Mouse (Mus musculus): Measurements from ENCODE around the gene Gmfg. TPM values are rescaled to one million over a fixed set of nuclear protein-coding genes. Genes with fewer than 3 reads are reported as not detected.

The Gmfg gene
- polyA plus RNA-seq (2015; fragmentation: Nextera tagmentation; extraction: Ambion mirVana): 6.6 and 8.3 TPM in 2 replicates

GRCm38 (mm10) chr7:28436932-28437570, at the start of gene Gmfg:
Gmfg (plus strand) TSS chr7:28437447.

GRCm38 (mm10) chr7:28392429-28393271, 44.6 kb upstream of the Gmfg start, which contains the start of the genes Med29 and Paf1:
Med29 (minus strand) TSS chr7:28392708.
Paf1 (plus strand) TSS chr7:28392951.

GRCm38 (mm10) chr7:28451531-28452360, 14.5 kb downstream of the Gmfg start, which contains the start of gene Lrfn1:
Lrfn1 (plus strand) TSS chr7:28451980.

Other genes with a start within 250 kb of the Gmfg start
- gene Eid2, start 169.6 kb upstream of the Gmfg start, polyA plus RNA-seq (2015; fragmentation: Nextera tagmentation; extraction: Ambion mirVana): 32.0 and 49.2 TPM in 2 replicates
- 43.2 and 45.7 TPM in 2 replicates for gene Eid2b, start 159.7 kb upstream of the Gmfg start, polyA plus RNA-seq (2015; fragmentation: Nextera tagmentation; extraction: Ambion mirVana)
- gene Selenov, start 146.3 kb upstream of the Gmfg start, polyA plus RNA-seq (2015; fragmentation: Nextera tagmentation; extraction: Ambion mirVana): 5.1 and 6.7 TPM in 2 replicates
- gene Dll3, start 135.2 kb upstream of the Gmfg start, polyA plus RNA-seq (2015; fragmentation: Nextera tagmentation; extraction: Ambion mirVana): 20.4 and 21.8 TPM in 2 replicates
- 109 and 129 TPM in 2 replicates for gene Timm50, start 125.4 kb upstream of the Gmfg start, polyA plus RNA-seq (2015; fragmentation: Nextera tagmentation; extraction: Ambion mirVana)
- 64.4 and 73.7 TPM in 2 replicates for gene Supt5, start 98.7 kb upstream of the Gmfg start, polyA plus RNA-seq (2015; fragmentation: Nextera tagmentation; extraction: Ambion mirVana)
- gene Rps16, start 86.8 kb upstream of the Gmfg start, polyA plus RNA-seq (2015; fragmentation: Nextera tagmentation; extraction: Ambion mirVana): 524 and 613 TPM in 2 replicates
- 10.8 and 13.7 TPM in 2 replicates for gene Plekhg2, start 64.8 kb upstream of the Gmfg start, polyA plus RNA-seq (2015; fragmentation: Nextera tagmentation; extraction: Ambion mirVana)
- 3.9 and 4.1 TPM in 2 replicates for gene Zfp36, start 57.2 kb upstream of the Gmfg start, polyA plus RNA-seq (2015; fragmentation: Nextera tagmentation; extraction: Ambion mirVana)
- 48.8 and 49.0 TPM in 2 replicates for gene Med29, start 44.7 kb upstream of the Gmfg start, polyA plus RNA-seq (2015; fragmentation: Nextera tagmentation; extraction: Ambion mirVana)
- gene Paf1, start 44.5 kb upstream of the Gmfg start, polyA plus RNA-seq (2015; fragmentation: Nextera tagmentation; extraction: Ambion mirVana): 75.7 and 90.9 TPM in 2 replicates
- 20.6 and 22.6 TPM in 2 replicates for gene Lrfn1, start 14.5 kb downstream of the Gmfg start, polyA plus RNA-seq (2015; fragmentation: Nextera tagmentation; extraction: Ambion mirVana)
- gene Ifnl2, start 73.0 kb downstream of the Gmfg start, polyA plus RNA-seq (2015; fragmentation: Nextera tagmentation; extraction: Ambion mirVana): not detected in 2 replicates
- not detected in 2 replicates for gene Ifnl3, start 85.4 kb downstream of the Gmfg start, polyA plus RNA-seq (2015; fragmentation: Nextera tagmentation; extraction: Ambion mirVana)
- gene Sycn, start 103.4 kb downstream of the Gmfg start, polyA plus RNA-seq (2015; fragmentation: Nextera tagmentation; extraction: Ambion mirVana): not detected in 2 replicates
- 0.39 and 0.80 TPM in 2 replicates for gene Nccrp1, start 109.8 kb downstream of the Gmfg start, polyA plus RNA-seq (2015; fragmentation: Nextera tagmentation; extraction: Ambion mirVana)
- 16.1 and 19.3 TPM in 2 replicates for gene Samd4b, start 160.7 kb downstream of the Gmfg start, polyA plus RNA-seq (2015; fragmentation: Nextera tagmentation; extraction: Ambion mirVana)
- 12.0 and 12.5 TPM in 2 replicates for gene Pak4, start 160.7 kb downstream of the Gmfg start, polyA plus RNA-seq (2015; fragmentation: Nextera tagmentation; extraction: Ambion mirVana)
- gene Acp7, start 193.9 kb downstream of the Gmfg start, polyA plus RNA-seq (2015; fragmentation: Nextera tagmentation; extraction: Ambion mirVana): 0.40 and 0.52 TPM in 2 replicates

All from neural tube, postnatal 0 days (tissue).